Mouse (Mus musculus): ENCODE measurements around the gene Ceacam2. TPM values are rescaled to one million over a fixed set of nuclear protein-coding genes. Genes with fewer than 3 reads are reported as not detected.
"Not testable (repeated sequence)": the region's sequence is repeated elsewhere in the genome, so short reads cannot be mapped to it uniquely, and the experiment has no call there.

Gene Ceacam2
- polyA plus RNA-seq, 1 experiment from 2014 or later, result 0.19 TPM

DNA sequence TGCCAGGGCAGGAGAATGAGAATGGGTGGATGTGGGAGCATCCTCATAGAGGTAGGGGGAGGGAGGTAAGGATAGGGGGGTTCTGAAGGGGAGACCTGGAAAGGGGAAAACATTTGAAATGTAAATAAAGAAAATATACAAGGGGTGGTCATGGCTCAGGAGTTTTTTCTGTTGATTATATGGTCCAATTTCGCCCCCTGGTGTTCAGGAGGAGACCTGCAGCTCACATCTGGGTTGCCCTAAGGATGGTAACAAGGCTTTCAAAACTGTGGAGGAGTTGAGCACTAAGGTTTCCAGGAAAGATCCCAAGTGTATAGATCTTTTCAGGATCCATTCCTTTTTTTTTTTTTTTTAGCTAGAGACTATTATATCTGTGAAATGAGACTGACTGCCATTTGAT is 60.2 kb downstream of the Ceacam2 start:
- Histone ChIP-seq H3K4me2 (no peak overlapping the region), H3K27ac (replicated peaks) (no peak overlapping the region), H3K9ac (replicated peaks) (no peak overlapping the region), H3K27me3 (replicated peaks) (no peaks in the 10 kb centered on the region), H3K9me3 (replicated peaks) (no peaks in the 10 kb centered on the region), H3K36me3 (no peaks in the 10 kb centered on the region), H3K4me1 (no peaks in the 10 kb centered on the region), H3K4me3 (replicated peaks) (no peak overlapping the region)
- 0% methylated on average over 1 of the region's 1 CpGs for WGBS
- no peak for ATAC-seq (ENCODE audit: low FRiP score)

DNA sequence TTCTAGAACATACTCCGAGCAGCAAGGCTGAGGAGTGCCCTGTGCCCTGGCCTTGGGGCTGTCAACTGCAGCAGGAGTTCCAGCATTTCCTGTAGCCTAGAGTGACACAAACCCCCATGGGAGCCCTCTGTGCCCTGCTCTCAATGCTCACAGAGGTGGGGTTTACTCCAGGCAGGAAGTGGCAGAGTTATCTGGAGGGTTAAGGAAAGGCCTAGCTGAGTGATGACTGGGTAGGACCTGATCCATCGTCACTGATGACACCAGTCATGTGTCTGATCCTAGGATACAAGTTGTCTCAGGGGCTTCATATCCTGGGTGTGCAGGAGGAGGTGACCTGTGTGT is 61.9 kb downstream of the Ceacam2 start:
- 69% methylated on average over 2 of the region's 2 CpGs for WGBS
- not testable (repeated sequence) for H3K9me3 ChIP-seq (replicated peaks); H3K9ac ChIP-seq (replicated peaks); H3K4me2 ChIP-seq; H3K27ac ChIP-seq (replicated peaks); ATAC-seq (ENCODE audit: low FRiP score); H3K36me3 ChIP-seq; H3K4me1 ChIP-seq; H3K4me3 ChIP-seq (replicated peaks); H3K27me3 ChIP-seq (replicated peaks)

DNA sequence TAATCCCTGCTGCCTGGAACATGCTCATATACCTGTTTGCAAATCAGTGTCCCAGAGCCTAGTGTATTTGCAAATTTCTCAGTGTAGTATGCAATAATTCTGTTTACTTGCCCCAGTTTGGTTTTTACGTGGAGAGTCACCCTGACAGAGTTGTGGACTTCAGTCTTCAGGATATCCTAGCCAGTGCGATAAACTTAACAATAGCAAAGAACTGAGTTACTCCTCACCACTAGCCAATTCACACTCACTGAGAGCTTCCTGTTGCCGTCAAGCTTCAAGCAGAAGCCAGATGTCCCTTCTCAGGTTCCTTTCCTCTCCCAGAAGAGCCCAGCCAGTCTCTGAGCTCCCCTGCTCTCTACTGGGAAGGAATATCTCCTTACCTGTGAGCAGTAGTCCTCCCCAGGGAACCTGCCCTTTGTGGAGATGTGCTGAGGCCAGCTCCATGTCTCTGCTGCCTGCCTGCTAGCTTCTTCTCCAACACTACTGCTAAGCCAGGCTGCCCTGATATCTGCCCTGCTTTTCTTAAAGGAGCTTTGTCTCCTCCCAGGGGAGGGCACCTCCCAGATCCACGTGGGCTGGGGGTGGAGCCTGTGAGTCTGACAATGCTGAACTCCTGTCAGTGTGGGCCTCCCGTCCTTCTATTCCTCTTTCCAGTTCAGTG is 62.4 kb downstream of the Ceacam2 start, which contains the start of gene Ceacam1:
TSS of gene Ceacam1 (minus strand) at position 513 of the 661 bp plus-strand sequence.
- not testable (repeated sequence) for H3K4me3 ChIP-seq (replicated peaks); H3K4me1 ChIP-seq; ATAC-seq (ENCODE audit: low FRiP score); H3K36me3 ChIP-seq; H3K4me2 ChIP-seq; H3K9ac ChIP-seq (replicated peaks); H3K27me3 ChIP-seq (replicated peaks); H3K9me3 ChIP-seq (replicated peaks); H3K27ac ChIP-seq (replicated peaks)
- 39% methylated on average over 5 of the region's 5 CpGs for WGBS

DNA sequence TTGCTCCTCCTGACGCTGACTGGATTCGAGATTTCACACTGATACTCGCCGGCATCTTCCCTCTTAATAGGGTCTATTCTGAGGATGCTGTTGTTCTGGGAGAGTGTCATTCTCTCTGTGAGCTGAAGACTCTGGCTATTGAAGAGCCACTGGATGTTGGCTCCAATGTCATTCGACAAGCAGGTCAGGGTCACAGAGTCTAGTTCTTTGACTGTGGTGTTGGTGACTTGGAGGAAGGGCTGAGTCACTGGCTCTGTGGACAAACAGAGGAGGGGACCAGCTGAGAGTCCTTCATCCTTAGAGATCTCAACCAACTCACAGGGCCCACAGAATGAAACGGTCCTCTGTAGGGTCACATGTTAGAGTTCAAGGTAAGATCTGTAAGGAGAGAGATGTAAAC is 67.8 kb downstream of the Ceacam2 start:
- 79% methylated on average over 6 of the region's 6 CpGs for WGBS

More for the DNA sequence above, 67.8 kb downstream of the Ceacam2 start:
- not testable (repeated sequence) for ATAC-seq (ENCODE audit: low FRiP score); H3K9me3 ChIP-seq (replicated peaks); H3K4me3 ChIP-seq (replicated peaks); H3K27me3 ChIP-seq (replicated peaks); H3K36me3 ChIP-seq; H3K9ac ChIP-seq (replicated peaks); H3K4me1 ChIP-seq; H3K4me2 ChIP-seq; H3K27ac ChIP-seq (replicated peaks)

Other genes with a start within 250 kb of the Ceacam2 start
- 458 and 569 TPM in 2 replicates for gene Pafah1b3, start 241.9 kb downstream of the Ceacam2 start, polyA plus RNA-seq (2015; fragmentation: Nextera tagmentation; extraction: Ambion mirVana)
- gene Prr19, start 238.4 kb downstream of the Ceacam2 start, polyA plus RNA-seq (2015; fragmentation: Nextera tagmentation; extraction: Ambion mirVana), result 3.0 and 3.5 TPM in 2 replicates
- 73.5 and 98.1 TPM in 2 replicates for gene Tmem145, start 233.8 kb downstream of the Ceacam2 start, polyA plus RNA-seq (2015; fragmentation: Nextera tagmentation; extraction: Ambion mirVana)
- 19.3 and 22.7 TPM in 2 replicates for gene Megf8, start 222.7 kb downstream of the Ceacam2 start, polyA plus RNA-seq (2015; fragmentation: Nextera tagmentation; extraction: Ambion mirVana)
- gene Cnfn, start 170.1 kb downstream of the Ceacam2 start, polyA plus RNA-seq (2015; fragmentation: Nextera tagmentation; extraction: Ambion mirVana), result 0.54 and 2.3 TPM in 2 replicates
- 12.1 and 12.5 TPM in 2 replicates for gene Lipe, start 141.1 kb downstream of the Ceacam2 start, polyA plus RNA-seq (2015; fragmentation: Nextera tagmentation; extraction: Ambion mirVana)
- 1.3 and 1.6 TPM in 2 replicates for gene Cxcl17, start 127.0 kb downstream of the Ceacam2 start, polyA plus RNA-seq (2015; fragmentation: Nextera tagmentation; extraction: Ambion mirVana)
- 1.1 and 3.4 TPM in 2 replicates for gene Ceacam1, start 62.3 kb downstream of the Ceacam2 start, polyA plus RNA-seq (2015; fragmentation: Nextera tagmentation; extraction: Ambion mirVana)
- gene Erich4, start 76.0 kb upstream of the Ceacam2 start, polyA plus RNA-seq (2015; fragmentation: Nextera tagmentation; extraction: Ambion mirVana), result 0.20 TPM in 1 of 2 replicates, not detected in the other
- gene Dmac2, start 79.6 kb upstream of the Ceacam2 start, polyA plus RNA-seq (2015; fragmentation: Nextera tagmentation; extraction: Ambion mirVana), result 48.2 and 49.5 TPM in 2 replicates
- gene B3gnt8, start 86.8 kb upstream of the Ceacam2 start, polyA plus RNA-seq (2015; fragmentation: Nextera tagmentation; extraction: Ambion mirVana), result 1.8 and 5.3 TPM in 2 replicates
- gene Bckdha, start 119.1 kb upstream of the Ceacam2 start, polyA plus RNA-seq (2015; fragmentation: Nextera tagmentation; extraction: Ambion mirVana), result 39.6 and 49.5 TPM in 2 replicates
- gene Exosc5, start 119.3 kb upstream of the Ceacam2 start, polyA plus RNA-seq (2015; fragmentation: Nextera tagmentation; extraction: Ambion mirVana), result 36.8 and 55.4 TPM in 2 replicates
- 73.9 and 97.4 TPM in 2 replicates for gene Tmem91, start 135.3 kb upstream of the Ceacam2 start, polyA plus RNA-seq (2015; fragmentation: Nextera tagmentation; extraction: Ambion mirVana)
- gene B9d2, start 140.9 kb upstream of the Ceacam2 start, polyA plus RNA-seq (2015; fragmentation: Nextera tagmentation; extraction: Ambion mirVana), result 42.9 and 46.9 TPM in 2 replicates
- 0.88 and 1.8 TPM in 2 replicates for gene Tgfb1, start 147.1 kb upstream of the Ceacam2 start, polyA plus RNA-seq (2015; fragmentation: Nextera tagmentation; extraction: Ambion mirVana)
- 30.2 and 33.2 TPM in 2 replicates for gene Ccdc97, start 179.2 kb upstream of the Ceacam2 start, polyA plus RNA-seq (2015; fragmentation: Nextera tagmentation; extraction: Ambion mirVana)
- gene Hnrnpul1, start 214.9 kb upstream of the Ceacam2 start, polyA plus RNA-seq (2015; fragmentation: Nextera tagmentation; extraction: Ambion mirVana), result 37.3 and 43.9 TPM in 2 replicates
- gene Axl, start 248.8 kb upstream of the Ceacam2 start, polyA plus RNA-seq (2015; fragmentation: Nextera tagmentation; extraction: Ambion mirVana), result 27.6 and 35.8 TPM in 2 replicates